Mouse (Mus musculus) macrophage (primary cell): ENCODE measurements around the gene Myo1d. TPM values are rescaled to one million over a fixed set of nuclear protein-coding genes. Genes with fewer than 3 reads are reported as not detected.

ENCODE experiments used
- H3K27ac ChIP-seq: fragments of 350-480 bp; formaldehyde crosslinking; 2 replicates; pipeline ENCODE4 v1.9.0; 2021
- H3K36me3 ChIP-seq: fragments of 350-480 bp; formaldehyde crosslinking; 2 replicates; pipeline ENCODE4 v1.9.0; 2021; ENCODE audit errors: inconsistent target
- H3K4me3 ChIP-seq: fragments of 350-480 bp; formaldehyde crosslinking; 2 replicates; pipeline ENCODE4 v1.9.0; 2021; ENCODE audit errors: inconsistent target
- H3K79me2 ChIP-seq: fragments of 350-480 bp; formaldehyde crosslinking; 2 replicates; pipeline ENCODE4 v1.9.0; 2021; ENCODE audit errors: inconsistent target
- WGBS: methylation state at CpG from one replicate; pipeline ENCODE4 v1.1.7; 2026; ENCODE audit warnings: inconsistent platforms; ENCODE audit not compliant: missing documents; 5-methylcytosine and 5-hydroxymethylcytosine counted together
- polyA plus RNA-seq: library from polyadenylated mRNA; stranded (reverse); fragments of 250-400 nt; gene quantifications from 3 replicates; pipeline ENCODE4 v1.2.4, GENCODE M21; 2018; ENCODE audit warnings: inconsistent platforms

The Myo1d gene
- polyA plus RNA-seq, 1 experiment from 2014 or later: 0.36 TPM

DNA sequence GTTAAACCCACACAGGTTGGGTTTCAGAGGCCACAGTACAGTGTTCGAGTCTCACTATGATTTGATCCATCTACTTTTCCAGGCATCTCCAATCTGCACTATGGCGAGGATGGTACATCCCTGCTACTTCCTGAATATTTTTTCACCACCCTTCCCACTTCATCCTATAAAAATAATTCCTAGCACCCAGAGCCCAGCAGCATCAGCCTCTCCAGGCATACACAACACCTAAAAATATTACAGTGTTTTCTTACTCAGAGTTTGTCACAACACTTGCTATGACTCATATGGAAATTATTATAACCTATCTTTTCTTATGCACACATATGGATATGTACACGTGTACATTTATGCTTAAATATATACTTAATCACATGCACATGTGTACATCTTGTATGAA lies 115.6 kb downstream of the Myo1d start:
- H3K36me3 ChIP-seq: no peaks in the 10 kb centered on the region
- 93% methylated on average over 3 of the region's 3 CpGs for WGBS
- no peaks in the 10 kb centered on the region for H3K79me2 ChIP-seq
- H3K4me3 ChIP-seq: no peak overlapping the region
- H3K27ac ChIP-seq: no peak overlapping the region

DNA sequence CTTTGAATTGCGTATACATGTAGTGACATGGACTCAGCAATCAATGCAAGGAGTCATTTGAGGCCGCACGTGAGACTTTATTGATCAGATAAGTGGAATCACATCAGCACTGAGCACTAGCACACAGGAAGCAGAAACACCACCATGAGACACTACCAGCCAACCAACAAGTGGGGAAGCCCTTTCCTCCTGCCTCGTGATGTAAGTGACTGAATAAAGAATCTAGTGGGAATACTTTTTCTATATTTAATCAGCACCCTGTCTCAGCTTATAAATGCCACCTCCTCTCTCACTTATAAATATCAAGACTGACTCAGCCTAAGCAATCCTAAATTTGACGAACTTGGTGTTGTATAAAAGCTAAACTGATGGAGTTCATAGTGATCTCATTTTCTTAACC lies 134.7 kb downstream of the Myo1d start:
- WGBS: 94% methylated on average over 5 of the region's 5 CpGs
- H3K4me3 ChIP-seq: no peak overlapping the region
- H3K27ac ChIP-seq: no peak overlapping the region
- H3K36me3 ChIP-seq: no peaks in the 10 kb centered on the region
- no peaks in the 10 kb centered on the region for H3K79me2 ChIP-seq

DNA sequence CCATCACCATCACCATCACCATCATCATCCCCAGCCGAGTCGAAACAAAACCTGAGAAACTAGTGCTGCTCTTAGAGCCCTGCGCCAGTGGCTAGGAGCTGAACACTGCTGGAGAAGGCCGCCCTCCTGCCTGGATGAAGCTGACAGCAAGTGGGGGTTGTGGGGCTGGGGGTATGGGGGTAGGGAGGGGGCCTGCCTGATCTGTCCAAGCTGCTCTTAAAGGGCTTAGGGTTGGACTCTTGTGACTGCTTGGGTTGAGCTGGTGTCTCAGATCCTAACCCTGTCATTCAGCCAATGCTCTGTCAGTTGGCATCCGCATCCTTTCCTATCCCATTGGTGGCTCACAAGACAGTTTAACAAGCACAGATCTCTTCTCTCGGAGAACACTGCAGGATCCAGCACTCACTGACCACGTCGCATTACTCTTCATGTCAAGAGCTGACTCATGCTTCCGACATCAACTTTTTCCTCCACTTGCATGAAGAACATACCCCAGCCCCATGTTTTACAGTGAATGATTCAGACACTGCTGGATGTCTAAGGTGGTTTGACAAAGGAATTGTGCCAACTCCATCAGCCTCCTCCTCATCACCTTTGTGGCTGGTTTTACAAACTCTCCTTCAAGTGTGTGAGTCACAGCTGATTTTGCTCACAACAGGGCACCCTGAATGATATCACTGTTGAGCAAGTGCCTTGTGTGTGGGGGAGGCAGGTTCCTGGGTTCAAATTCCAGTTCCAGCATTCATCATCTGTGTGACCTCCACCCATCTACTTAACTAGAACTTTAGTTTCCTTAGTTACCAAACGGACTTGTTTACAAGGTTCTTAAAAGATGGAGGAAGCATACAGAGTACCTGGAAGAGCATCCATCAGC lies 150.6 kb downstream of the Myo1d start:
- Histone ChIP-seq H3K4me3 (no peak overlapping the region), H3K79me2 (no peaks in the 10 kb centered on the region), H3K27ac (no peak overlapping the region), H3K36me3 (no peaks in the 10 kb centered on the region)
- WGBS: 88% methylated on average over 10 of the region's 10 CpGs

DNA sequence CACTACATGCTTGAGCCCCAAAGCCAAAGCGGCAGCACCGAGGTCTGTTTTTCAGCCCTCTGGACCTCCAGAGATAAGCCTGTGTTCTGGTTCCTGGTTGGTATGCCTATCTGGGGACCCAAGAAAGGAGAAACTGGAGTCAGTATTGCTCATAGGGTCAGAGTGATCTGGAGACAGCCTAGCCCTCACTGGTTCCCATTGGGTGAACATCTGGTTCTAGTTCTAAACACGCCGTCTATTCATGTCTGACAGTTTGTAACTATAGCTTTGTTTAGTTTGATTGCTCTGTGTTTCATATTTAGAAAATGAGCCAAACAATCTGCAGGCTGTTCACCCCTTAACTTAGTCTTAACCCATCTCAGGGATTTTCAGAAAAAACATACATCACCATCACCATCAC lies 151.2 kb downstream of the Myo1d start:
- 88% methylated on average over 4 of the region's 4 CpGs for WGBS
- no peak overlapping the region for H3K27ac ChIP-seq

DNA sequence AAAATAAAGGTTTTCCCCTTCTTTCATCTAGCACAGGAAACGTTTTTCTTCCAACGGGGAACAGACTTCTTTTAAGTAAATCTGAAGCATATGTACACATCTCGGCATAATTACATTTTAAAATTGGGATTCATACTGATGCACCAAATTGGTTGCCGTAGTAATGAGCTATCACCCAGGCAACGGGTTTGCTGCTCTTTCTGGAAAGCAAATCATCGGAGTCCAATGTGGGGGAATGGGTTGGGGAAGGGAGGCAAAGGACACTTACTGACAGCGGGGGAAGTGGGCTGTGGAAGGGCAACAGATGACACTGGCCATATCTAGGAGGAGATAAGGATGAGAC lies 156.8 kb downstream of the Myo1d start:
- Histone ChIP-seq H3K79me2 (no peaks in the 10 kb centered on the region), H3K27ac (no peak overlapping the region), H3K36me3 (no peaks in the 10 kb centered on the region), H3K4me3 (no peak overlapping the region)
- 76% methylated on average over 7 of the region's 7 CpGs for WGBS

More for the DNA sequence above, 151.2 kb downstream of the Myo1d start:
- no peaks in the 10 kb centered on the region for H3K79me2 ChIP-seq
- no peaks in the 10 kb centered on the region for H3K36me3 ChIP-seq
- no peak overlapping the region for H3K4me3 ChIP-seq

DNA sequence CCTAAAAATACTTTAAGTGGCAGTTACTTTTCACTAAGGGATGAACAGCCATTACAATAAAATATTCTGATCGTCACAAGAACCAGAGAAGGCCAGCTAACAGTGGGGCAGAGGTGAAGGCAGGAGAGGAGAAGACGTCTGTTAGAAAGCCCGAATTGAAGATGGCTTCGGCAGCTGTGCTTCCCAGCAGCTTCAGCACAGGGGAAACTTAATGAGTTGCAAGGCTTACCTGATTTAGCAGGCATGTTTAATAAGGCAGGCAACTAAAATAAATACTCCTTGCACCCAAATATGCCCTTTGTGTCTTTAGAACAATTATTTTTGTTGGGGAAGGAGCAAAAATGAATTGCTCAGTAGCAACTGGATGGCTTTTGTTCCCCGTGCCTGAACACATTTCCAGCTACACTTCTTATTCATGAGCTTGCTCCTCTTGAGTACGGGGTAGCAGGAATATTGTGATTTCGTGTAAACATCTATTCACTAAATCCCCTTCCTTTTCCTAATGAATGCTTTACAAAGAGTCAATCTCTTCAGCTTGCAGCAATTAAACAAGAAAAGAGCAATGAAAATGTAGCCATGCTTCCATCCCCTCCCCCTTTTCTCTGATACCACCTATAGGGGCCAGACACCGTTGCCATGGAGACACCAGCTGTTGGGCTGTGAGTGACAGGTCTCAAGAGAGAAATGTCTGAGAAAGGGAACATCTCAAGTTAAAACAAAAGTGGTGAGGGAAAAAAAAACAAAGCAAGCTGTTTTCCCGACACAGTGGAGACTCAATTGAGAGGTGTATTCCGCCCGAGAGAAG lies 157.4 kb downstream of the Myo1d start:
- Histone ChIP-seq H3K27ac (no peak overlapping the region), H3K79me2 (no peaks in the 10 kb centered on the region), H3K4me3 (no peak overlapping the region), H3K36me3 (no peaks in the 10 kb centered on the region)
- 75% methylated on average over 11 of the region's 11 CpGs for WGBS

DNA sequence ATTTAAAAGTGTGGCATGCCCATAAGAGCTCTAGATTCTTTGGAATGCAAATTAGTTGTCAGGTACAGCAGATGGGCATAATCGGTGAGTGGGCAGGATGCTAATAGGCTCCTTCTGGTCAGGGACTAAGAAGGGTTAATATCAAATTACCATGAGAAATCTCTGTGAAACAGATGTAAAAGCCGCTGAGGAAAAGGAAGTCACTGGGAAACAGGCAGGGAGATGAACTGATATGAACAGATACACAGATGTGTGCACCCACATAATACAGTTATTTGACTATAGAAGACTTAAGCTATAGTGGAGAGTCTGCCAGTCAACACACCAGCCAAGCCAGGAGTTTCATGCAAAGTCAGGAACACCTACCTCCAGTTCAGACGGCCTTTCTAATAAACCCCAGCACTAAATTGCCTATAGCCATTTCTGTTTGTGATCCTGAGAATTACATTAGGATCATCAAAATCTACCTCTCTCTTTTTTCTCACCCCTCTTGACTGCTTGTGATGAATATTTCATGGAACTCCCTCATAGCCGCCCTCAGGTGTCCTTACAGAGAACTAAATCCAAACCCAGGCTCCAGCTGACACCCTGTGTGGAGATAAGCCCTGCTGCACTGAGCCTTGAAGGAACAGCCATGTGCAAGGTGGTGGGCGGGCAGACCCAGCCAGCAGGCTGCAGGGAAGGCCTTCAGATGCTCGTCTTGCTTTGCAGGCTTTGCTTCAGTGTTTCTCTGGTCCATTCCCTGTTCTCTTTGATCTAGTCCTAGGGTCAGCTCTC lies 164.7 kb downstream of the Myo1d start:
- H3K79me2 ChIP-seq: no peaks in the 10 kb centered on the region
- no peak overlapping the region for H3K4me3 ChIP-seq
- WGBS: 58% methylated on average over 6 of the region's 6 CpGs
- no peaks in the 10 kb centered on the region for H3K36me3 ChIP-seq
- no peak overlapping the region for H3K27ac ChIP-seq

DNA sequence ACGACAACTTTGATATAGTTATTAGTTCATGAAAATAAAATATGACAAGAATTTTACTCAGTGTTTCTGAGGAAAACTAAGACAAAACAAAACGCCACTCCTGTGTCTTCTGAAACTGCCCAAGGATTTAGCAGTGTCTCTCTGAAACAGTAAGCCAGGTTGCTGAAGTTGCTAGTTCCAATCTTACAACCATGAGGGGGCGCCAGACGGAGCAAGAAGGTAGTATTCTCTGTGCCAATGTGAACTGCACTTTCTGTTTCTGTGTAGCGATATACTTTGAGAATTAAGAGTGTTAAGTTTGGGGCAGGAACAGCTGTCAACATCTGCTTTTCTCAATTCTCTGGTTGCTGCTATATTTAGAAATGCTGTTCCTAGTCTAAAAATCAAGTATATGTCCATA lies 165.4 kb downstream of the Myo1d start:
- no peak overlapping the region for H3K4me3 ChIP-seq
- WGBS: 31% methylated on average over 5 of the region's 5 CpGs
- no peaks in the 10 kb centered on the region for H3K79me2 ChIP-seq
- no peak overlapping the region for H3K27ac ChIP-seq
- H3K36me3 ChIP-seq: no peaks in the 10 kb centered on the region

DNA sequence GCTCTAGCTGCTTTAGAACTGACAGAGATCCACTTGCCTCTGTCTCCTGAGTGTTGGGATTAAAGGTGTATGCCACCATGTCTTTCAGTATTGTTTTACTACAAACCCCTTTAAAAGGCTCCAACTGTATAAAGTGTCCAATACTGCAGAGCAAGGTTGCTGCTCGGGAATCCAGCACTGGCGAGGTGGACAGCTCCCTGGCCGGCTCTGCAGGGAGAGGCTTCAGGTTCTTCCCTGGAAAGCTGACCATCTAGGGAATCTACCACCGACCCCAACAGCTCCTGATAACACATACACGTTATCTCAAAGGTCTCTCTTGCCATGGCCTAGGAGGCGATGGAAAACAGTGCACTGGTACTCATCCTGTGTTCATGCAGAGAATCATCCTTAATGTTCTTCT lies 166.3 kb downstream of the Myo1d start:
- Histone ChIP-seq H3K27ac (no peak overlapping the region), H3K79me2 (no peaks in the 10 kb centered on the region), H3K36me3 (no peaks in the 10 kb centered on the region), H3K4me3 (no peak overlapping the region)
- WGBS: 19% methylated on average over 6 of the region's 6 CpGs

DNA sequence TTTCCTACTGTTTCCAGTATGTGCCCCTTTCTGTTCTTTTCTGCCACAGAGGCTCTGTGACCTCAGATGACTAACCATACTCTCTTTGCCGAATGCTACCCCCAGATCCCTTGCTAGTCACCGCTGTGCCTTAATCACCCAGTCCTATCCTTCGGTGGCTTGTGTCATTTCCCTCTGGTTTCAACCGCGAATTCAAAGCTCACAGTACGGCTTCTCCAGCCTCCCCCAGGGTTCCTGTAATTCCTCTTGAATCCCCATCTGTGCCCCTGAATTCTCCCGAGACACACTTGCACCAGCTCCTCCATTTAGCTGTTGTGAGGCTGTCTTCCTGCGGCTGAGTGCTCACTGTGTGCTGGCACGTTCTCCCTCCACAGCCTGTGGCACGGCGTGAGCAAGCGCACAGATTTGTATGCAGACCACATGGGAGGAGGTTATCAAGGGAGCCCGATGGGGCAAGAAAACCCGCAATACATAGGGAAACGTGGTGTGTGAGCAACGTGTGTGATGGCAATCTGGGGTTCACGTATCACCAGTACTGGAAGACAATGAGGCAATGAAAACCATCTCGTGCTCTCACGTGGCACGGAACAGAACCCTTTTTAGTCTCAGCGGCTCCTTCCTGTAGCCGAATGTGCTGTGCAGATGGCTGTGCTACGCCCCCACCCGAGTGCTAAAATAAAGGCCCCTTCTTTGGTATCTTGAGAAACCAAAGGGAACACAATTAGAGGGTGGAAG lies 177.0 kb downstream of the Myo1d start:
- WGBS: under 1% methylated on average over 24 of the region's 24 CpGs
- Histone ChIP-seq H3K27ac (no peak overlapping the region), H3K4me3 (peak overlapping the region; percentile 3; the same call in 1 of the 2 replicates), H3K36me3 (no peaks in the 10 kb centered on the region), H3K79me2 (no peaks in the 10 kb centered on the region)

DNA sequence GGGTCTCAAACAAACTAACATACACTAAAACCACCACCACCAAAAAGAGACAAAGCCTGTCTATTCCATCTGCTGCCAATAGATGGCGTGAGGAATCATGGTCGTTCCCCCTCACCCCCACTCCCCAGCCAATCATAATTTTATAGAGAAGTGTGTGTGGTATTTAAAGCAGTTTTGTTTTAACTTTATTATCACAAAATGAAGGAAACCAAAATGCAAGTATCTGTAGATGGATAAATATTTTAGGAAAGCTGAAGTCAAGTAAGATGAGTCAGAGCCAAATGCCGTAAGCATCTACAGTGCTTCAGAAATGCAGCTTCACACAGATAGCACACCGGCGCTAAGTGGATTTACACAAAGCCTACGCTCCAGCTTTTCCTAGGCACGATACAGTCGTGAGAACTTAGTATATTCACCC lies 177.8 kb downstream of the Myo1d start:
- H3K79me2 ChIP-seq: no peaks in the 10 kb centered on the region
- 39% methylated on average over 8 of the region's 8 CpGs for WGBS
- no peak overlapping the region for H3K27ac ChIP-seq
- H3K36me3 ChIP-seq: no peaks in the 10 kb centered on the region
- H3K4me3 ChIP-seq: no peak overlapping the region

DNA sequence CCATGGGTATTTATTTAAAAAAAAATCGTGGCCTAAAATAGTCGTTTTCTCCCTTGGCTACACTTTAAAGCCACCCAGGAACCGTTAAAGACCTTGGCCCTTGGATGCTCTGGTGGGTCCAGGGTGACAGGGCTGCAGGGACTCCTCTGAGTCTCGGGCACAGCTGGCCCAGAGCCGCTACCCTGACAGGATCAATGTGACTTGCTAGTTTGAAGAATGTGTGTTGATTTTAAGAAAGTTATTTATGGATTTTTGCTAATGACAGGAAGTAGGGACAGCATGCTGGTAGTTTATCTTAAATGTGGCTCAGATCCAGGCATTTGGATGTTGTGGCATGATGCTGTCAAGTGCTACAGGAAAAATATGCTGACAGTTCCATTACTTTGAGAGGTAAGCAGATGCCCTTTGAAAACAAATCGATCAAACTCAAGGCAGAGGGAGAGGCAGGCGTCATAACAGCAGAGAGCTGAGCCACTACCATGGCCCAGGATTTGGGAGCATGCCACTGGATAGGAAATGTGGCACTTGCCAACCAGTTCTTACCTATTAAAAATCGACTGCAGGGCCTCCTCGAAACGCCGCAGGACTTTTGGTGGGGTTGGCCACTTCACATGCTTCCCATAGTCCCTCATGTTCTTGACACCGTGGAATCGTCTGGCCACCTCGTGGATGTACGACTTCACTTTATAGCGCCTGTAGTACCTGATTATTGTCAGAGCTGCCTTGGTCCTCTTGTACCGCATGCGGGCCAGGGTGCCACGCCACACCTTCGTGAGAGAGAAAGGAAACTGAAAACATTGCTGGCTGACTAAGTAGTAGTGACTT lies 178.6 kb downstream of the Myo1d start:
- WGBS: 84% methylated on average over 20 of the region's 20 CpGs
- no peaks in the 10 kb centered on the region for H3K79me2 ChIP-seq
- no peak overlapping the region for H3K4me3 ChIP-seq
- H3K36me3 ChIP-seq: no peaks in the 10 kb centered on the region
- H3K27ac ChIP-seq: no peak overlapping the region

DNA sequence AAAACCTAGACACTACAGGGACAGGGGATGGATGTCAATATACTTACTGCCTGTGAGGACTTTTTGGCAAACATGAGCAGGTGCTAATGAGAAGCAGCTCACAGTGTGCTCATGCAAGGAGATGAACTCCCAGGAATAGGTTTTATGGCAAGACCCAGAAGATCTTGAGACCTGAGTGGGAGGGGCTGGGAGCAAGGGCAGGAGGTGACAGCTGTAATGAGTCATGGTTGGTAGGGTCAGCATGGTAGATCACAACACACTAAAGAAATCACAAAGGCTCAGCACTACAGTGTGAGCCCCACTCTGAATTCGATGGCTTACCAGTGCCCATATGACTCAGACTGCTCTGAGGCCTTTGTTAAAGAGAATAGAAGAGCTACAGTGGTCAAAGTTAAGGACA lies 184.3 kb downstream of the Myo1d start:
- 79% methylated on average over 1 of the region's 1 CpGs for WGBS
- Histone ChIP-seq H3K27ac (no peak overlapping the region), H3K36me3 (no peaks in the 10 kb centered on the region), H3K79me2 (no peaks in the 10 kb centered on the region), H3K4me3 (no peak overlapping the region)
